Comparison of ENCODE assay signal across 11 mouse cellular contexts in the genomic region with DNA sequence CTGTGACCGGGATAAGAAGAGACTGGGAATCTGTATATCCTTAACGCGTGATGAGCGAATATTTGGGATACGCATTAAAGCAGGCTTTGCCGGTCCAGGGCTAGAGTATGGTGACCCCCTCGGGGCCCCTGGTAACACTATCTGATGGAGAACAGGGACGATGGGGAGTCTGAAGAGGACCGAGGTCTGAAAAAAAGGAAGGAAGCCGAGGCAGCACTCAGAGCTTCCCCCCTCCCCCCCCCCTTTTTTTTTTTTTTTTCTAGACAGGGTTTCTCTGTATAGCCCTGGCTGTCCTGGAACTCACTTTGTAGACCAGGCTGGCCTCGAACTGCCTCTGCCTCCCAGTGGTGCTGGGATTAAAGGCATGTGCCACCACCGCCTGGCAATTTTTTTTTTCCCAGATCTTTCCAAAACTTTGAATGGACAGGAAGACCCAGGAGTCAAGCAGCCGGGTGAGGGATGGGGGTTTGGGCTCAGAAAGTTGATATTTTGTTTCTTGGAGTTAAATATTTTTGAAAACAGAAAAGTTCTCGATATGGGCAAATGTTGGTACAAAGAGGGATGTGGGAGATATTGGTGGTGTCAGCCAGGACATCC. TPM values are rescaled to one million over a fixed set of nuclear protein-coding genes. Genes with fewer than 3 reads are reported as not detected.
DNase-seq lines count a peak whose midpoint lies in the region; ATAC-seq and TF ChIP-seq lines count a peak whose summit lies in the region.
"Had no signal": no experiment of that assay in that cellular context is flagged by ENCODE, and none has a peak within 500 bp of the region (broad histone marks: within the 10 kb centered on the region; RNA-seq: fewer than 3 reads in every experiment).

No protein-coding gene starts in this region.

- H3K9me3 ChIP-seq in hindbrain, embryonic 14.5 days (ENCODE audit: control insufficient read depth, low read length) = no peaks in the 10 kb centered on the region
- 0 out of 2 replicates have a peak, but pooled peaks cover 6% of the 10 kb centered on the region for H3K9me3 ChIP-seq in hindbrain, embryonic 13.5 days
- H3K9me3 ChIP-seq in liver, embryonic 12.5 days (replicated peaks) = no peaks in the 10 kb centered on the region
- H3K9me3 ChIP-seq: forebrain, embryonic 15.5 days had no signal

- no peak for TF ChIP-seq CTCF in bone marrow macrophage, adult 2 months (IDR thresholded peaks at IDR 0.05; ENCODE audit: low read depth, low read length)

- H3K9ac ChIP-seq in hindbrain, embryonic 14.5 days = no peak overlapping the region
- H3K9ac ChIP-seq in hindbrain, embryonic 13.5 days = no peak overlapping the region
- no peak overlapping the region for H3K9ac ChIP-seq in liver, embryonic 12.5 days
- H3K9ac ChIP-seq: forebrain, embryonic 15.5 days had no signal

- 49% methylated on average over 14 of the region's 14 CpGs for WGBS in hindbrain, embryonic 14.5 days
- 38% methylated on average over 14 of the region's 14 CpGs for WGBS in hindbrain, embryonic 13.5 days
- 23% methylated on average over 14 of the region's 14 CpGs for WGBS in liver, embryonic 12.5 days (ENCODE audit: insufficient replicate concordance)

- no peaks in the 10 kb centered on the region for H3K36me3 ChIP-seq in hindbrain, embryonic 14.5 days (replicated peaks; ENCODE audit: control insufficient read depth, insufficient read depth)
- H3K36me3 ChIP-seq in hindbrain, embryonic 13.5 days = no peaks in the 10 kb centered on the region
- no peaks in the 10 kb centered on the region for H3K36me3 ChIP-seq in liver, embryonic 12.5 days
- H3K36me3 ChIP-seq: forebrain, embryonic 15.5 days had no signal

- no peak for TF ChIP-seq POLR2A in bone marrow macrophage, adult 2 months (IDR thresholded peaks at IDR 0.05; ENCODE audit: borderline replicate concordance, low read depth, low read length)

- peaks cover 14% of the 10 kb centered on the region; the same call in 1 of the 2 replicates for H3K4me1 ChIP-seq in hindbrain, embryonic 14.5 days (replicated peaks; ENCODE audit: control insufficient read depth, insufficient read depth, low read length)
- peaks cover 13% of the 10 kb centered on the region for H3K4me1 ChIP-seq in hindbrain, embryonic 13.5 days (replicated peaks)
- peaks cover 17% of the 10 kb centered on the region for H3K4me1 ChIP-seq in bone marrow macrophage, adult 2 months (ENCODE audit: control insufficient read depth, insufficient read depth, low read length)
- peaks cover 30% of the 10 kb centered on the region for H3K4me1 ChIP-seq in liver, embryonic 12.5 days

- H3K4me3 ChIP-seq in hindbrain, embryonic 14.5 days (replicated peaks; ENCODE audit: low read length) = no peak overlapping the region
- no peak overlapping the region for H3K4me3 ChIP-seq in hindbrain, embryonic 13.5 days
- H3K4me3 ChIP-seq in bone marrow macrophage, adult 2 months (ENCODE audit: insufficient read depth, low read length) = peak overlapping the region; percentile 24; the same call in 1 of the 2 replicates
- peak overlapping the region; percentile 71; the same call in 1 of the 2 replicates for H3K4me3 ChIP-seq in liver, embryonic 12.5 days

- 0 out of 2 replicates have a peak overlapping the region, but pooled peaks have one; percentile 95 for H3K4me2 ChIP-seq in hindbrain, embryonic 14.5 days (replicated peaks)
- H3K4me2 ChIP-seq in hindbrain, embryonic 13.5 days = no peak overlapping the region
- H3K4me2 ChIP-seq in liver, embryonic 12.5 days = peak overlapping the region; percentile 79

- no peak for ATAC-seq in hindbrain, embryonic 14.5 days (ENCODE audit: low FRiP score)
- no peak for ATAC-seq in hindbrain, embryonic 13.5 days (ENCODE audit: low FRiP score)
- ATAC-seq in liver, embryonic 12.5 days = no peak
- ATAC-seq: forebrain, embryonic 15.5 days; Patski had no signal

- DNase-seq in hindbrain, embryonic 14.5 days (ENCODE audit: low spot score) = no peak
- peak; percentile 29 for DNase-seq in CD4-positive helper T cell, adult 2 months (ENCODE audit: low read depth, low spot score)
- DNase-seq in adrenal gland, adult (ENCODE audit: inconsistent age in 2 of 2, low spot score in 1 of 2) = no peak
- DNase-seq in cerebellum, postnatal 36 days = no peak
- no peak for DNase-seq in right cerebral cortex, postnatal 10 days (ENCODE audit: low spot score in 2 of 2)
- DNase-seq: cerebellum, adult 11 months had no signal

- H3K27ac ChIP-seq in hindbrain, embryonic 14.5 days = no peak overlapping the region
- no peak overlapping the region for H3K27ac ChIP-seq in hindbrain, embryonic 13.5 days
- no peak overlapping the region for H3K27ac ChIP-seq in bone marrow macrophage, adult 2 months (ENCODE audit: insufficient read depth, low read depth, low read length)
- H3K27ac ChIP-seq in liver, embryonic 12.5 days = no peak overlapping the region
- H3K27ac ChIP-seq: forebrain, embryonic 15.5 days had no signal

- H3K27me3 ChIP-seq in hindbrain, embryonic 14.5 days (ENCODE audit: control insufficient read depth, insufficient read depth, low read length) = peaks cover 37% of the 10 kb centered on the region
- H3K27me3 ChIP-seq in hindbrain, embryonic 13.5 days = peaks cover 40% of the 10 kb centered on the region
- peaks cover 51% of the 10 kb centered on the region for H3K27me3 ChIP-seq in liver, embryonic 12.5 days (replicated peaks)

RNA-seq across cellular contexts. Expression of a gene that starts 1.2 kb away (rescaled TPM):
- 0.38 and 0.66 TPM in 2 replicates for polyA plus RNA-seq in hindbrain, embryonic 14.5 days (2014; fragmentation: Nextera tagmentation; extraction: Ambion mirVana)
- polyA plus RNA-seq in hindbrain, embryonic 13.5 days (2015; fragmentation: Nextera tagmentation; extraction: Ambion mirVana) = 0.17 and 0.48 TPM in 2 replicates
- 134 and 148 TPM in 2 replicates for polyA plus RNA-seq in bone marrow macrophage, adult 2 months (2012; ENCODE audit: insufficient read depth, insufficient read length, missing spikeins)
- 0.81 and 1.2 TPM in 2 replicates for polyA plus RNA-seq in liver, embryonic 12.5 days (2016; fragmentation: Nextera tagmentation; extraction: Ambion mirVana)

Comparison
In these comparisons a context has a peak if more than half of its experiments do, and no peak if none do; other contexts are left out.
1. H3K4me3 ChIP-seq: peak in bone marrow macrophage, adult 2 months (single experiment) and liver, embryonic 12.5 days (single experiment); none in hindbrain, embryonic 14.5 days (single experiment) and hindbrain, embryonic 13.5 days (single experiment).
2. RNA of a gene that starts 1.2 kb away (polyA plus RNA-seq): 134 to 148 TPM in bone marrow macrophage, adult 2 months; 0.81 to 1.2 TPM in liver, embryonic 12.5 days, 0.38 to 0.66 TPM in hindbrain, embryonic 14.5 days and 0.17 to 0.48 TPM in hindbrain, embryonic 13.5 days; every median in the first group is over 10 times any median in the second.